8 mouse cellular contexts compared by ENCODE assay signal in the genomic region with DNA sequence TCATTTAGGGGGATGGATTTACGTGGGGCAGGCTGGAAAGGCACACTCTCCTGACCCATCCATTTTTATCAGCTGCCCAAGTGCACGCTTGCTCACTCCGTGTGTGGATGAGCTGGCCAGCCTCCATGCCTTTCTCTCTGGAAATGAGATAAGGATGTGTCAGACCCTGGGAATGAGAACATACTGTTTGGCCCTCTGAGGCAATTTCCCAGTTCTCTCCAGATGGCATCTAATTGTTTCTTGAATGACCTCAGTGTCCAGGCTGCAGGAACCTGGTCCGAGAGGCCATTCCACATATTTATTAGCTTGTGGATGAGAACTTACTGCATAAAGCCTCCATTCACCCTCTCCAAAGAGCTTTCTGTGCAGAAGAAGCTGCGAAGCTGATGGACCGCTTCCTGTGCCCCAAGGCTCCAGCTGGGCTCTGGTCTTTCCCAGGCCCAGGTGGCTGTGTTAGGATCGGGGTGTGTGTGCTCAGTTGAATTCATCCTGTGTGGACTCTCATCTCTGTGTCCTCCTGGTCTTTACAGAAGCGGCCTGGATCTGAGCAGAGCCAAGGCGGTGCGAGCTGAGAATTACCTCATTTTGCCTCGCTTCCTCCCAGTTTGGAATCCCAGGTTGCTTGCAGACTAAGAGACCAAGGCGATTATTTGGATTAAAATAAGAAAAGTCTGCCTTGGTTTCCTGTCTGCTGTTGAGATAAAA.
A peak's percentile ranks its signal among the peaks of the same experiment; 100 is the strongest.
DNase-seq lines count a peak whose midpoint lies in the region; ATAC-seq and TF ChIP-seq lines count a peak whose summit lies in the region.
"Had no signal": no experiment of that assay in that cellular context is flagged by ENCODE, and none has a peak within 500 bp of the region (broad histone marks: within the 10 kb centered on the region; RNA-seq: fewer than 3 reads in every experiment).

No protein-coding gene starts in this region.

- no peaks in the 10 kb centered on the region for H3K9me3 ChIP-seq in midbrain, embryonic 14.5 days (ENCODE audit: control insufficient read depth, low read length)
- H3K9me3 ChIP-seq in midbrain, postnatal 0 days (ENCODE audit: low read length), result no peaks in the 10 kb centered on the region
- no peaks in the 10 kb centered on the region for H3K9me3 ChIP-seq in intestine, postnatal 0 days (ENCODE audit: control insufficient read depth)

- WGBS in midbrain, embryonic 14.5 days, result 80% methylated on average over 12 of the region's 12 CpGs
- 74% methylated on average over 12 of the region's 12 CpGs for WGBS in midbrain, postnatal 0 days
- WGBS in intestine, postnatal 0 days, result 39% methylated on average over 12 of the region's 12 CpGs

- H3K27me3 ChIP-seq in midbrain, embryonic 14.5 days (ENCODE audit: control insufficient read depth, insufficient read depth, low read length), result no peaks in the 10 kb centered on the region
- H3K27me3 ChIP-seq in midbrain, postnatal 0 days (ENCODE audit: insufficient read depth, low read length), result no peaks in the 10 kb centered on the region
- H3K27me3 ChIP-seq in intestine, postnatal 0 days (replicated peaks; ENCODE audit: control insufficient read depth, insufficient read depth, low read length), result no peaks in the 10 kb centered on the region

- no peak for ATAC-seq in midbrain, embryonic 14.5 days (ENCODE audit: low FRiP score, low TSS enrichment)
- ATAC-seq in midbrain, postnatal 0 days (ENCODE audit: low FRiP score), result no peak
- ATAC-seq in intestine, postnatal 0 days, result peak; percentile 29; the same call in 1 of the 2 replicates

- no peak overlapping the region for H3K4me2 ChIP-seq in midbrain, embryonic 14.5 days (ENCODE audit: low read length)
- H3K4me2 ChIP-seq in midbrain, postnatal 0 days (ENCODE audit: low read depth, low read length, poor library complexity, severe bottlenecking), result no peak overlapping the region
- 0 out of 2 replicates have a peak overlapping the region, but pooled peaks have one; percentile 9 for H3K4me2 ChIP-seq in intestine, postnatal 0 days (replicated peaks; ENCODE audit: low read depth)

- peaks cover 15% of the 10 kb centered on the region for H3K4me1 ChIP-seq in midbrain, embryonic 14.5 days (ENCODE audit: control insufficient read depth, insufficient read depth, low read length)
- H3K4me1 ChIP-seq in midbrain, postnatal 0 days (ENCODE audit: insufficient read depth, low read length), result peaks cover 12% of the 10 kb centered on the region
- H3K4me1 ChIP-seq in intestine, postnatal 0 days (replicated peaks; ENCODE audit: control insufficient read depth, insufficient read depth, low read length), result peaks cover 28% of the 10 kb centered on the region; the same call in 1 of the 2 replicates

- no peak overlapping the region for H3K4me3 ChIP-seq in midbrain, embryonic 14.5 days (replicated peaks; ENCODE audit: low read depth, low read length)
- H3K4me3 ChIP-seq in midbrain, postnatal 0 days (ENCODE audit: low read depth, low read length), result no peak overlapping the region
- no peak overlapping the region for H3K4me3 ChIP-seq in intestine, postnatal 0 days (ENCODE audit: low read depth, low read length)

- H3K9ac ChIP-seq in midbrain, embryonic 14.5 days (replicated peaks; ENCODE audit: low read length), result no peak overlapping the region
- no peak overlapping the region for H3K9ac ChIP-seq in midbrain, postnatal 0 days (replicated peaks; ENCODE audit: low read length, poor library complexity, severe bottlenecking)
- H3K9ac ChIP-seq in intestine, postnatal 0 days (ENCODE audit: low read depth, low read length), result peak overlapping the region; percentile 42; the same call in 1 of the 2 replicates

- H3K27ac ChIP-seq in midbrain, embryonic 14.5 days (replicated peaks; ENCODE audit: low read depth, low read length), result 0 out of 2 replicates have a peak overlapping the region, but pooled peaks have one; percentile 21
- H3K27ac ChIP-seq in midbrain, postnatal 0 days (ENCODE audit: low read depth, low read length), result no peak overlapping the region
- H3K27ac ChIP-seq in intestine, postnatal 0 days (ENCODE audit: low read depth, low read length), result peak overlapping the region; percentile 89
- H3K27ac ChIP-seq: kidney, postnatal 0 days had no signal

- no peaks in the 10 kb centered on the region for H3K36me3 ChIP-seq in midbrain, embryonic 14.5 days (ENCODE audit: control insufficient read depth, insufficient read depth, low read length)
- H3K36me3 ChIP-seq in midbrain, postnatal 0 days (ENCODE audit: insufficient read depth, low read length), result no peaks in the 10 kb centered on the region
- no peaks in the 10 kb centered on the region for H3K36me3 ChIP-seq in intestine, postnatal 0 days (ENCODE audit: control insufficient read depth, insufficient read depth)

- no peak for TF ChIP-seq CTCF in midbrain, postnatal 0 days (IDR thresholded peaks at IDR 0.05)
- no peak for TF ChIP-seq CTCF in intestine, postnatal 0 days (IDR thresholded peaks at IDR 0.05; ENCODE audit: low read depth)

- no peak for DNase-seq in midbrain, embryonic 14.5 days
- no peak for DNase-seq in midbrain, postnatal 0 days (ENCODE audit: low spot score)
- peak; percentile 94 for DNase-seq in brain, adult 2 months (ENCODE audit: low read depth, low spot score)
- peak; percentile 26 for DNase-seq in testis, postnatal 14 days (ENCODE audit: low spot score)
- no peak for DNase-seq in spleen, postnatal 10 days (ENCODE audit: low spot score in 2 of 2)
- no peak for DNase-seq in ovary, postnatal 10 days (ENCODE audit: low spot score)

Comparison
In these comparisons a context has a peak if more than half of its experiments do, and no peak if none do; other contexts are left out.
1. DNase-seq: peak in brain, adult 2 months (single experiment) and testis, postnatal 14 days (single experiment); none in midbrain, embryonic 14.5 days (single experiment), midbrain, postnatal 0 days (single experiment), spleen, postnatal 10 days (0 of 2) and ovary, postnatal 10 days (single experiment).